In genomic region chr10:45132371-45132770, GRCm38 (mm10) we compare ENCODE assay signal across 9 mouse cellular contexts. TPM values are rescaled to one million over a fixed set of nuclear protein-coding genes. Genes with fewer than 3 reads are reported as not detected.
DNase-seq lines count a peak whose midpoint lies in the region; ATAC-seq and TF ChIP-seq lines count a peak whose summit lies in the region.
"Had no signal": no experiment of that assay in that cellular context is flagged by ENCODE, and none has a peak within 500 bp of the region (broad histone marks: within the 10 kb centered on the region; RNA-seq: fewer than 3 reads in every experiment).

No protein-coding gene starts in this region.

- H3K9ac ChIP-seq in forebrain, embryonic 13.5 days: no peak overlapping the region
- no peak overlapping the region for H3K9ac ChIP-seq in forebrain, embryonic 11.5 days (ENCODE audit: low read length)

- no peak for DNase-seq in forebrain, embryonic 11.5 days (ENCODE audit: low spot score)
- peak; percentile 9 for DNase-seq in retina, adult 2 months (ENCODE audit: low read depth, low spot score)
- DNase-seq in retina, postnatal 1 day: no peak
- peak; percentile 32 to 44 for DNase-seq in cerebellum, adult 2 months
- DNase-seq in kidney, postnatal 36 days: peak; percentile 45 to 84
- DNase-seq in spleen, postnatal 14 days (ENCODE audit: low spot score in 2 of 2): peak; percentile 11 to 46
- DNase-seq in layer of hippocampus, adult 9-11 months: no peak

- H3K4me1 ChIP-seq in forebrain, embryonic 13.5 days: 0 out of 2 replicates have a peak, but pooled peaks cover 5% of the 10 kb centered on the region
- no peaks in the 10 kb centered on the region for H3K4me1 ChIP-seq in forebrain, embryonic 11.5 days (replicated peaks; ENCODE audit: control insufficient read depth, insufficient read depth, low read length)
- H3K4me1 ChIP-seq in cerebellum, adult 2 months (ENCODE audit: control insufficient read depth, insufficient read depth, low read length): peaks cover 3% of the 10 kb centered on the region

- H3K36me3 ChIP-seq in forebrain, embryonic 13.5 days (ENCODE audit: poor library complexity, severe bottlenecking): peaks cover 22% of the 10 kb centered on the region
- no peaks in the 10 kb centered on the region; the same call in 1 of the 2 replicates for H3K36me3 ChIP-seq in forebrain, embryonic 11.5 days (ENCODE audit: control insufficient read depth, insufficient read depth, low read length)

- no peak overlapping the region for H3K4me3 ChIP-seq in forebrain, embryonic 13.5 days
- no peak overlapping the region for H3K4me3 ChIP-seq in forebrain, embryonic 11.5 days (ENCODE audit: low read depth, low read length)
- no peak overlapping the region for H3K4me3 ChIP-seq in cerebellum, adult 2 months (replicated peaks; ENCODE audit: insufficient read depth, low read depth, low read length)

- no peaks in the 10 kb centered on the region for H3K27me3 ChIP-seq in forebrain, embryonic 13.5 days
- no peaks in the 10 kb centered on the region for H3K27me3 ChIP-seq in forebrain, embryonic 11.5 days (ENCODE audit: control insufficient read depth, insufficient read depth, low read length)
- no peaks in the 10 kb centered on the region for H3K27me3 ChIP-seq in cerebellum, adult 2 months (ENCODE audit: control insufficient read depth, insufficient read depth, low read length)

- H3K9me3 ChIP-seq in forebrain, embryonic 13.5 days (replicated peaks): no peaks in the 10 kb centered on the region
- H3K9me3 ChIP-seq in forebrain, embryonic 11.5 days (ENCODE audit: control insufficient read depth, low read length): no peaks in the 10 kb centered on the region
- H3K9me3 ChIP-seq: G1E had no signal

- ATAC-seq in forebrain, embryonic 13.5 days: peak; percentile 54; the same call in 1 of the 2 replicates
- no peak for ATAC-seq in forebrain, embryonic 11.5 days (replicated peaks; ENCODE audit: low FRiP score)

- peak; percentile 67; the same call in 1 of the 2 replicates for TF ChIP-seq CTCF in cerebellum, adult 2 months (IDR thresholded peaks at IDR 0.05; ENCODE audit: borderline replicate concordance, insufficient read depth, low read depth, low read length)

- WGBS in forebrain, embryonic 13.5 days: 80% methylated on average over 4 of the region's 4 CpGs
- 84% methylated on average over 4 of the region's 4 CpGs for WGBS in forebrain, embryonic 11.5 days
- WGBS in cerebellum, adult 2 months: 83% methylated on average over 4 of the region's 4 CpGs

- no peak overlapping the region for H3K4me2 ChIP-seq in forebrain, embryonic 13.5 days
- no peak overlapping the region for H3K4me2 ChIP-seq in forebrain, embryonic 11.5 days (ENCODE audit: low read depth, low read length, severe bottlenecking)

- no peak overlapping the region for H3K27ac ChIP-seq in forebrain, embryonic 13.5 days
- no peak overlapping the region for H3K27ac ChIP-seq in forebrain, embryonic 11.5 days (ENCODE audit: low read depth, low read length)
- no peak overlapping the region for H3K27ac ChIP-seq in cerebellum, adult 2 months (ENCODE audit: insufficient read depth, low read length)

- no peak for TF ChIP-seq POLR2A in cerebellum, adult 2 months (IDR thresholded peaks at IDR 0.05; ENCODE audit: borderline replicate concordance, insufficient read depth, low read length)

RNA-seq across cellular contexts. Expression of gene Popdc3, which starts 45.5 kb away (rescaled TPM):
- 0.49 TPM in 2 replicates for polyA plus RNA-seq in forebrain, embryonic 13.5 days (2015; fragmentation: Nextera tagmentation; extraction: Ambion mirVana)
- polyA plus RNA-seq in forebrain, embryonic 11.5 days (2014; fragmentation: Nextera tagmentation; extraction: Ambion mirVana): 0.24 and 0.27 TPM in 2 replicates
- polyA plus RNA-seq in cerebellum, adult 2 months (2012; rRNA removed): 1.7 and 2.1 TPM in 2 replicates
- polyA plus RNA-seq: G1E had no signal

Comparison
In these comparisons a context has a peak if more than half of its experiments do, and no peak if none do; other contexts are left out.
1. DNase-seq: peak in retina, adult 2 months (single experiment), cerebellum, adult 2 months (2 of 2), kidney, postnatal 36 days (2 of 2) and spleen, postnatal 14 days (2 of 2); none in forebrain, embryonic 11.5 days (single experiment), retina, postnatal 1 day (single experiment) and layer of hippocampus, adult 9-11 months (single experiment).